Comparison of ENCODE assay signal across 9 mouse cellular contexts in the genomic region with DNA sequence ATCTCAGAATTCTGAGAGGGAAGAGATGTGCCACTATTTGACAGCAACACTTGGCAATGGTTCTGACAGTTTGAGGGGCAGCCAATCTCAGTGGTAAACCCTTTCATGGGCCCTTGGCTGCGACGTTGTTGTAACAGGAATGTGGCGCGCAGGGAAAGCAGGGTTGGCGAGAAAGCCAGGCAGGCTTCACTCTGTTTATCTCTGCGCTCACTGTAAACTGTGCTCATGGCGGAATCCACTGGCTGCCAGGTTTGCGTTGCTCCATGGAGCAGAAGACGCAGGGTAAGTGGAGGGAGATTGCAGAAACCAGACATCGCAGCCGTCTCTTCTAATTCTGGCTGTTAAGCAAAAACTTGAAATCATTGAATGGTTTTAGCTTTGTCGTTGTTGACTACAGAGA.
DNase-seq lines count a peak whose midpoint lies in the region; ATAC-seq lines count a peak whose summit lies in the region.
"Had no signal": no experiment of that assay in that cellular context is flagged by ENCODE, and none has a peak within 500 bp of the region (broad histone marks: within the 10 kb centered on the region; RNA-seq: fewer than 3 reads in every experiment).

No protein-coding gene starts in this region.

- H3K27me3 ChIP-seq in intestine, embryonic 15.5 days (replicated peaks), result no peaks in the 10 kb centered on the region
- no peaks in the 10 kb centered on the region for H3K27me3 ChIP-seq in stomach, embryonic 15.5 days (replicated peaks)

- no peaks in the 10 kb centered on the region for H3K9me3 ChIP-seq in intestine, embryonic 15.5 days
- no peaks in the 10 kb centered on the region for H3K9me3 ChIP-seq in stomach, embryonic 15.5 days

- peak overlapping the region; percentile 24 for H3K4me2 ChIP-seq in intestine, embryonic 15.5 days (replicated peaks)
- peak overlapping the region; percentile 26; the same call in 1 of the 2 replicates for H3K4me2 ChIP-seq in stomach, embryonic 15.5 days

- ATAC-seq in intestine, embryonic 15.5 days, result no peak
- no peak for ATAC-seq in stomach, embryonic 15.5 days (ENCODE audit: insufficient read depth, low FRiP score, low read depth)

- H3K27ac ChIP-seq in intestine, embryonic 15.5 days, result no peak overlapping the region
- H3K27ac ChIP-seq in stomach, embryonic 15.5 days, result no peak overlapping the region

- DNase-seq in frontal cortex, postnatal 36 days (ENCODE audit: low spot score in 2 of 2), result peak; percentile 40 to 41
- no peak for DNase-seq in frontal cortex, postnatal 25 days (ENCODE audit: low spot score in 2 of 2)
- DNase-seq in right cerebral cortex, adult 2 months (ENCODE audit: low spot score in 2 of 2), result peak; percentile 38 to 47
- no peak for DNase-seq in right cerebral cortex, adult 18-20 months
- DNase-seq in adrenal gland, adult 2 months, result no peak
- DNase-seq in spleen, postnatal 14 days (ENCODE audit: low spot score in 2 of 2), result no peak
- DNase-seq: adrenal gland, postnatal 36 days had no signal

- H3K4me3 ChIP-seq in intestine, embryonic 15.5 days (replicated peaks), result no peak overlapping the region
- H3K4me3 ChIP-seq in stomach, embryonic 15.5 days (replicated peaks), result no peak overlapping the region

- H3K36me3 ChIP-seq in intestine, embryonic 15.5 days, result no peaks in the 10 kb centered on the region
- H3K36me3 ChIP-seq in stomach, embryonic 15.5 days, result no peaks in the 10 kb centered on the region

- whole genome bisulfite sequencing in intestine, embryonic 15.5 days, result 47% methylated on average over 12 of the region's 12 CpGs
- 48% methylated on average over 12 of the region's 12 CpGs for WGBS in stomach, embryonic 15.5 days

- no peak overlapping the region for H3K9ac ChIP-seq in intestine, embryonic 15.5 days
- no peak overlapping the region for H3K9ac ChIP-seq in stomach, embryonic 15.5 days

- 0 out of 2 replicates have a peak, but pooled peaks cover 2% of the 10 kb centered on the region for H3K4me1 ChIP-seq in intestine, embryonic 15.5 days (replicated peaks)
- no peaks in the 10 kb centered on the region for H3K4me1 ChIP-seq in stomach, embryonic 15.5 days

Comparison
In these comparisons a context has a peak if more than half of its experiments do, and no peak if none do; other contexts are left out.
1. DNase-seq: peak in frontal cortex, postnatal 36 days (2 of 2) and right cerebral cortex, adult 2 months (2 of 2); none in frontal cortex, postnatal 25 days (0 of 2), right cerebral cortex, adult 18-20 months (single experiment), adrenal gland, adult 2 months (single experiment) and spleen, postnatal 14 days (0 of 2).